Mouse (Mus musculus) hindbrain, postnatal 0 days (tissue): ENCODE results near the gene Nr6a1. TPM values are rescaled to one million over a fixed set of nuclear protein-coding genes. Genes with fewer than 3 reads are reported as not detected.

ENCODE experiments used
- ATAC-seq: fragments of 200-750 bp; cut with Nextera tagmentation; 2 replicates; pipeline ENCODE4 v1.8.0; 2017; ENCODE audit warnings: mild to moderate bottlenecking, moderate TSS enrichment, moderate library complexity
- DNase-seq: peaks from one replicate; pipeline ENCODE4 v3.0.0-alpha.2; 2015; ENCODE audit warnings: low spot score
- H3K27ac ChIP-seq: fragments of 300-500 bp; sonication (generic); 2 replicates; pipeline ENCODE4 v1.5.1; 2014; ENCODE audit warnings: mild to moderate bottlenecking
- H3K27me3 ChIP-seq: fragments of 300-500 bp; sonication (generic); 2 replicates; pipeline ENCODE4 v1.6.1; 2014; ENCODE audit warnings: low read length, mixed read lengths; ENCODE audit not compliant: insufficient read depth
- H3K36me3 ChIP-seq: fragments of 300-500 bp; sonication (generic); 2 replicates; pipeline ENCODE4 v1.6.1; 2014; ENCODE audit warnings: low read length, mixed read lengths; ENCODE audit not compliant: insufficient read depth
- H3K4me1 ChIP-seq: fragments of 300-500 bp; sonication (generic); 2 replicates; pipeline ENCODE4 v1.6.1; 2014; ENCODE audit warnings: antibody characterized with exemption, low read length, mixed read lengths; ENCODE audit not compliant: insufficient read depth
- H3K4me2 ChIP-seq: fragments of 300-500 bp; sonication (generic); 2 replicates; pipeline ENCODE4 v1.6.1; 2014; ENCODE audit warnings: low read depth, mild to moderate bottlenecking, low read length, moderate library complexity, mixed read lengths
- H3K4me3 ChIP-seq: fragments of 300-500 bp; sonication (generic); 2 replicates; pipeline ENCODE4 v1.5.1; 2014; ENCODE audit warnings: low read length
- H3K9ac ChIP-seq: fragments of 300-500 bp; sonication (generic); replicated peaks from 2 replicates; pipeline ENCODE4 v1.6.1; 2014; ENCODE audit warnings: mild to moderate bottlenecking, low read length, moderate library complexity, mixed read lengths
- H3K9me3 ChIP-seq: fragments of 300-500 bp; sonication (generic); 2 replicates; pipeline ENCODE4 v1.6.1; 2016; ENCODE audit warnings: low read length, mixed read lengths
- CTCF ChIP-seq: IDR thresholded peaks from 2 replicates; pipeline ENCODE4 v1.5.1; 2016; ENCODE audit warnings: antibody characterized with exemption, control low read depth, low read depth
- WGBS: fragments of 180-500 bp; shearing (Covaris S2); extraction: QIAGEN DNeasy Blood & Tissue Kit; methylation state at CpG from one replicate; pipeline ENCODE4 v1.1.7; 2014; 5-methylcytosine and 5-hydroxymethylcytosine counted together
- polyA plus RNA-seq: library from polyadenylated mRNA; unstranded; fragments of >200 nt; fragmentation: Nextera tagmentation; extraction: Ambion mirVana; gene quantifications from 2 replicates; pipeline ENCODE4 v1.2.1, GENCODE M21; 2015
- total RNA-seq: library from RNA; depleted of rRNA; stranded (reverse); fragments of >200 nt; gene quantifications from 2 replicates; pipeline ENCODE4 v1.2.3, GENCODE M21; 2014

Gene Nr6a1
- total and polyA plus RNA-seq, 2 experiments from 2014 or later = 1.6 to 9.0 TPM

- no peaks in the 10 kb centered on the region for H3K9me3 ChIP-seq
- H3K4me2 ChIP-seq = no peak overlapping the region
- 91% methylated on average over 2 of the region's 2 CpGs for WGBS
- no peaks in the 10 kb centered on the region for H3K4me1 ChIP-seq
- no peak overlapping the region for H3K4me3 ChIP-seq
- DNase-seq (no peak), ATAC-seq (no peak)
- no peaks in the 10 kb centered on the region for H3K36me3 ChIP-seq
- no peak for TF ChIP-seq CTCF
- no peak overlapping the region for H3K27ac ChIP-seq
- H3K27me3 ChIP-seq = no peaks in the 10 kb centered on the region
- H3K9ac ChIP-seq = no peak overlapping the region
Observed at GRCm38 (mm10) chr2:38846319-38846718, 81.2 kb downstream of the Nr6a1 start.

- H3K27me3 ChIP-seq = no peaks in the 10 kb centered on the region
- no peak overlapping the region for H3K27ac ChIP-seq
- H3K4me2 ChIP-seq = no peak overlapping the region
- 91% methylated on average over 6 of the region's 6 CpGs for WGBS
- no peak for TF ChIP-seq CTCF
- H3K9ac ChIP-seq = no peak overlapping the region
- no peaks in the 10 kb centered on the region for H3K36me3 ChIP-seq
- no peak overlapping the region for H3K4me3 ChIP-seq
- no peak for DNase-seq
- no peak for ATAC-seq
- H3K4me1 ChIP-seq = no peaks in the 10 kb centered on the region
- H3K9me3 ChIP-seq = no peaks in the 10 kb centered on the region
Observed at GRCm38 (mm10) chr2:38835489-38835888, 92.0 kb downstream of the Nr6a1 start.

- Histone ChIP-seq H3K4me3 (no peak overlapping the region), H3K27me3 (no peaks in the 10 kb centered on the region), H3K4me1 (no peaks in the 10 kb centered on the region), H3K27ac (no peak overlapping the region), H3K9ac (no peak overlapping the region), H3K9me3 (no peaks in the 10 kb centered on the region), H3K36me3 (no peaks in the 10 kb centered on the region), H3K4me2 (no peak overlapping the region)
- no peak for ATAC-seq
- DNase-seq = no peak
- peak; percentile 40 for TF ChIP-seq CTCF
Observed at GRCm38 (mm10) chr2:38831976-38832375, 95.5 kb downstream of the Nr6a1 start.

- Histone ChIP-seq H3K4me1 (no peaks in the 10 kb centered on the region), H3K36me3 (no peaks in the 10 kb centered on the region), H3K9ac (no peak overlapping the region), H3K27me3 (no peaks in the 10 kb centered on the region), H3K4me2 (no peak overlapping the region), H3K4me3 (no peak overlapping the region), H3K27ac (no peak overlapping the region), H3K9me3 (no peaks in the 10 kb centered on the region)
- DNase-seq (no peak), ATAC-seq (no peak)
- TF ChIP-seq CTCF = no peak
- WGBS = 83% methylated on average over 1 of the region's 1 CpGs
Observed at GRCm38 (mm10) chr2:38829521-38829920, 98.0 kb downstream of the Nr6a1 start.

GRCm38 (mm10) chr2:38827801-38828306 is 99.6 kb downstream of the Nr6a1 start:
- Histone ChIP-seq H3K36me3 (no peaks in the 10 kb centered on the region), H3K9me3 (no peaks in the 10 kb centered on the region), H3K4me2 (no peak overlapping the region), H3K27me3 (no peaks in the 10 kb centered on the region), H3K4me1 (no peaks in the 10 kb centered on the region), H3K9ac (no peak overlapping the region), H3K27ac (no peak overlapping the region), H3K4me3 (no peak overlapping the region)
- no peak for TF ChIP-seq CTCF
- 88% methylated on average over 3 of the region's 3 CpGs for WGBS
- DNase-seq (no peak), ATAC-seq (no peak)

- Histone ChIP-seq H3K9me3 (no peaks in the 10 kb centered on the region), H3K27ac (no peak overlapping the region), H3K4me3 (no peak overlapping the region), H3K9ac (no peak overlapping the region), H3K27me3 (no peaks in the 10 kb centered on the region), H3K36me3 (no peaks in the 10 kb centered on the region), H3K4me2 (no peak overlapping the region), H3K4me1 (no peaks in the 10 kb centered on the region)
- no peak for TF ChIP-seq CTCF
- peak; percentile 45 for DNase-seq
- no peak for ATAC-seq
Observed at GRCm38 (mm10) chr2:38826189-38826588, 101.3 kb downstream of the Nr6a1 start.

GRCm38 (mm10) chr2:38824791-38825768 is 102.4 kb downstream of the Nr6a1 start:
- 2% methylated on average over 15 of the region's 15 CpGs for WGBS
- Histone ChIP-seq H3K9ac (peak overlapping the region; percentile 65), H3K27me3 (no peaks in the 10 kb centered on the region), H3K4me2 (peak overlapping the region; percentile 81), H3K4me3 (peak overlapping the region; percentile 45), H3K27ac (peak overlapping the region; percentile 81), H3K4me1 (no peaks in the 10 kb centered on the region), H3K9me3 (no peaks in the 10 kb centered on the region), H3K36me3 (no peaks in the 10 kb centered on the region)
- no peak for TF ChIP-seq CTCF
- ATAC-seq (peak; percentile 61; the same call in 1 of the 2 replicates), DNase-seq (peak; percentile 72)
